Mouse (Mus musculus) granulocyte monocyte progenitor cell, adult 5-6 weeks (primary cell): ENCODE results near the gene Smr2. TPM values are rescaled to one million over a fixed set of nuclear protein-coding genes. Genes with fewer than 3 reads are reported as not detected.
"Not testable (repeated sequence)": the region's sequence is repeated elsewhere in the genome, so short reads cannot be mapped to it uniquely, and the experiment has no call there.

Source experiments
- ATAC-seq: replicated peaks from 2 replicates; pipeline ENCODE4 v1.8.0; 2016; ENCODE audit warnings: mild to moderate bottlenecking, moderate TSS enrichment, inconsistent platforms; ENCODE audit not compliant: poor library complexity, severe bottlenecking
- total RNA-seq, 2 experiments: library from RNA; stranded (forward) in 1 of 2; stranded (reverse) in 1 of 2; fragments of 200-712, 200-1000 nt in 1 of 2; fragments of >200 nt in 1 of 2; fragmentation: Nextera tagmentation in 1 of 2; gene quantifications; 2 replicates each; pipeline ENCODE4 v1.2.3; 2014 to 2017

Smr2 gene
- total RNA-seq (2014; fragmentation: Nextera tagmentation) (not detected in 2 replicates), total RNA-seq (2017) (not detected in 2 replicates)

DNA sequence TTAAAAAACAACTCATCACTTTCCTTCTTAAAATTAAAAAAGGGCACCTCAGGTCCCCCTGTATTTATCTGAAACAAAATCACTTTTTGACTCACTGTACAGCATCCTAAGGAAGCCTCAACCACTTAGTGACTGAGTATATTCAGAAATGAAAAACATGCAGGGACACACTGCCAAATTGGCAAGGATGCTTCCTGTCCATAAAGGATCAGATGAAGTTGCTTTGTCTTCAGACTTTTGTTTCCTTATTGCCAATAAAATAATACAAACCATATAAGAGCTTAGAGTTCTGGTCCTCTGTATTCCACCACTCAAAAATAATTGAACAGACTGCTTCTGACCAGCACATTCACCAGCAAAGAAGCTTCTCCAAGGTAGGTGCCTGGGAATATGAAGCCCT lies at the start of gene Smr2:
Gene Smr2 (plus strand): TSS at position 301 of the 400 bp plus-strand sequence.
- ATAC-seq = not testable (repeated sequence)

DNA sequence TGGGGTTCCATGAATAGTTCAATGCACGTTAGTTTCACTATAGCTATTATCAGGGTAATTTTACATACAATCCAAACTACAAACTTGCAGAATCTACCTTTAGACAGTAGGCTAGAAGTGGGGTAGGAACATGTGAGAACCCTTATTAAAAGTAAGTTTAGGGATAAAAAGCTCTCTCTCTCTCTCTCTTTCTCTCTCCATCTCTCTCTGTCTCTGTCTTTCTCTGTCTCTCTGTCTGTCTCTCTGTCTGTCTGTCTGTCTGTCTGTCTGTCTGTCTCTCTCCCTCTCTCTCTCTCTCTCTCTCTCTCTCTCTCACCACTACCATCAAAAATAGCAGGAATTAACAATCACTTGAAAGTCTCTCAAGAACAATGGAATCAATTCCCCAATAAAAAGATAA lies 25.1 kb downstream of the Smr2 start, which contains the start of gene Gm11116:
Gene Gm11116 (minus strand): TSS at position 101 of the 400 bp plus-strand sequence.
- no peak for ATAC-seq

DNA sequence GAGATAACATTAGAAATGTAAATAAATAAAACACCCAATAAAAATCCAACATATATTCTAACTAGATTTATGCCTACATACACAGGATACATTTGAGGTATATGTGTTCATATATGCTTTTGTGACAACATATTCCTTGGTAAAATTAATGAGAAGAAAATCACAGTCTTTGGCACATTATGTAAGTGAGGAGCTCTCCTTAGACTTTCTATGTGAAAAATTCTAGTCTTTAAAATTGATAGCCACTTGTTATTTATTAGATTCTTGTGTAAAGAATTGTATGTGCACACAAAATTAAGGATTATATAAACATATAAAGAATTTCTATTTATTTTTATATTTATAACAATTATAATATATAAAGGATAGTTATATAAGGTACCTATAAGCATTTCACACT lies 67.6 kb downstream of the Smr2 start, which contains the start of gene Gm11115:
Gene Gm11115 (minus strand): TSS at position 101 of the 400 bp plus-strand sequence.
- no peak for ATAC-seq

Other genes with a start within 250 kb of the Smr2 start
- gene Odam, start 201.5 kb upstream of the Smr2 start, total RNA-seq (2014; fragmentation: Nextera tagmentation) = not detected in 2 replicates
- not detected in 2 replicates for gene Odam, start 201.5 kb upstream of the Smr2 start, total RNA-seq (2017)
- not detected in 2 replicates for gene Csn3, start 161.0 kb upstream of the Smr2 start, total RNA-seq (2014; fragmentation: Nextera tagmentation)
- not detected in 2 replicates for gene Csn3, start 161.0 kb upstream of the Smr2 start, total RNA-seq (2017)
- not detected in 2 replicates for gene 2310003L06Rik, start 117.1 kb upstream of the Smr2 start, total RNA-seq (2014; fragmentation: Nextera tagmentation)
- gene 2310003L06Rik, start 117.1 kb upstream of the Smr2 start, total RNA-seq (2017) = not detected in 2 replicates
- gene Gm28434, start 117.0 kb upstream of the Smr2 start, total RNA-seq (2014; fragmentation: Nextera tagmentation) = not detected in 2 replicates
- gene Gm28434, start 117.0 kb upstream of the Smr2 start, total RNA-seq (2017) = not detected in 2 replicates
- not detected in 2 replicates for gene Cabs1, start 107.1 kb upstream of the Smr2 start, total RNA-seq (2014; fragmentation: Nextera tagmentation)
- not detected in 2 replicates for gene Cabs1, start 107.1 kb upstream of the Smr2 start, total RNA-seq (2017)
- gene Smr3a, start 84.0 kb upstream of the Smr2 start, total RNA-seq (2014; fragmentation: Nextera tagmentation) = not detected in 2 replicates
- gene Smr3a, start 84.0 kb upstream of the Smr2 start, total RNA-seq (2017) = not detected in 2 replicates
- not detected in 2 replicates for gene Gm11116, start 25.0 kb downstream of the Smr2 start, total RNA-seq (2014; fragmentation: Nextera tagmentation)
- not detected in 2 replicates for gene Gm11116, start 25.0 kb downstream of the Smr2 start, total RNA-seq (2017)
- gene Gm11115, start 67.5 kb downstream of the Smr2 start, total RNA-seq (2014; fragmentation: Nextera tagmentation) = not detected in 2 replicates
- gene Gm11115, start 67.5 kb downstream of the Smr2 start, total RNA-seq (2017) = not detected in 2 replicates
- not detected in 2 replicates for gene Gm7714, start 182.4 kb downstream of the Smr2 start, total RNA-seq (2014; fragmentation: Nextera tagmentation)
- not detected in 2 replicates for gene Gm7714, start 182.4 kb downstream of the Smr2 start, total RNA-seq (2017)
- not detected in 2 replicates for gene Prol1, start 230.8 kb downstream of the Smr2 start, total RNA-seq (2014; fragmentation: Nextera tagmentation)
- gene Prol1, start 230.8 kb downstream of the Smr2 start, total RNA-seq (2017) = not detected in 2 replicates